Mouse (Mus musculus) megakaryocyte, embryonic 14.5 days (primary cell): Measurements from ENCODE around the gene Surf1.

Source experiments
- FLI1 ChIP-seq: IDR thresholded peaks from 2 replicates; pipeline ENCODE4 v1.6.1; 2012; ENCODE audit warnings: low read length, inconsistent platforms, mixed read lengths
- GATA1 ChIP-seq: IDR thresholded peaks from 3 replicates; pipeline ENCODE4 v1.6.1; 2012; ENCODE audit warnings: mixed read lengths, low read length, inconsistent platforms, borderline replicate concordance

DNA sequence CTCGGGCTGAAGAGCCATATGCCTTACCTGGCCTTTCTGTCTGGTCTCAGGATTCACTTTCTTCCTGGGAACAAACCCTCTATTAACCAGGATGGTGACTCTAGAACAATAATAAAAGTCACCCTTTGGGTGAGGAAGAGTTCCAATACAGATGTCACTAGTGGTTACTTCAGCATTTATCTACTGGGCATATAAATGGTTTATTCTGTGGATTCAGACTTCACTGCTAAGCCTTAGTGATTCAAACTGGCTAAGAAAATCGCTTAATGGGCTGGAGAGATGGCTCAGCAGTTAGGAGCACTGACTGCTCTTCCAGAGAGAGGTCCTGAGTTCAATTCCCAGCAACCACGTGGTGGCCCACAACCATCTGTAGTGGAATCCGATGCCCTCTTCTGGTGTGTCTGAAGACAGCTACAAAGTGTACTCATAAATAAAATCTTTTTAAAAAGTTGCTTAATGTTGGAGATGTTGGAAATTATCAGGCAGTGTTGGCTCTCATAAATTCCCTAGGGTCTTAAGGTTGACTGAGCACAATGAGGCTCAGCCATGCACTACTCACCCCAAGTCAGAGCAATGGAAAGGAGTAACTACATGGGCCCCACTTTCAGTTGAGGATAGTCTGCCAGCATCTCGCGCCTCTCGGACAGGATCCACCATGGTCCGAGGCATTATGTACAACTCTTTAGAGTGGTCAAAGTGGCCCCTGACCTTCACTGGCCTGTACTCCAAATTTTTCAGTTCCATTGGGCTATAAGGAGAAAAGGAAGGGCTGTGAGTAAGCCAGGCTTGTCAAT is 2.0 kb downstream of the Surf1 start:
- no peak for TF ChIP-seq GATA1
- TF ChIP-seq FLI1 = no peak
